Mouse (Mus musculus): ENCODE results near the gene Ublcp1.

DNA sequence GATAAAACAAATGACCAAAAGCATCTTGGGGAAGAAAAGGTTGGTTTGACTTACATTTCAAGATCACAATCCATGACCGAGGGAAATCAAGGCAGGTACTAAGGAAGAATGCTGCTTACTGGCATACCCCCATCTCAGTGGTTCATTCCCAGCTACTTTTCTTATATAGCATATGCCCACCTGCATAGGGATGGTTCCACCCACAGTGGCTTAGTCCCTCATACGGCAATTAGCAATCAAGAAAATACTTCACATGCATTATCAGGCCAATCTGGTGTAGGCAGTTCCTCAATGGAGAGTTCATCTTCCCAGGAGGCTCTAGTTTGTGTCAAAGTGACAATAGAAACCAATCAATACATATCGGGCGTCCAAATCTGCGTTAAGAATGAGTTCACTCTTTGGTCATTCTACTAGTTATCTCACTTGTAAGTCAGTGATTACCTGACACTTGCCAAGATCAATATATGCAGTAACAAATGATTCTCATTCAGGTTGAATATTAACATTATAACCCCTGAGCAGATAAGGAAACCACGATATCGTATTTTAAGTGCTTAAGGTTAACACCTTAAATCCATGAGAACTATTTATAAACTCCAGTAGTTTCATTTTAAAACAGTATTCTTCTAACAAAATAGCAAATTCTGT, 14.9 kb upstream of the Ublcp1 start:
- TF ChIP-seq CTCF (IDR thresholded peaks at IDR 0.05; ENCODE audit: extremely low read depth, insufficient read depth, low read length) = no peak
- no peak for TF ChIP-seq POLR2A (IDR thresholded peaks at IDR 0.05; ENCODE audit: extremely low read depth, insufficient read depth, low read length)
